Mouse (Mus musculus) kidney, adult 2 months (tissue): ENCODE measurements around the gene Adgra3. TPM values are rescaled to one million over a fixed set of nuclear protein-coding genes. Genes with fewer than 3 reads are reported as not detected.

ENCODE experiments used
- DNase-seq: peaks from one replicate; pipeline ENCODE4 v3.0.0; 2021
- H3K27ac ChIP-seq: fragments of 200-500 bp; 2 replicates; pipeline ENCODE4 v1.5.1; 2012; ENCODE audit warnings: low read depth, low read length, control low read depth, inconsistent platforms; ENCODE audit not compliant: insufficient read depth
- H3K27me3 ChIP-seq: fragments of 200-500 bp; replicated peaks from 2 replicates; pipeline ENCODE4 v1.6.1; 2012; ENCODE audit warnings: mild to moderate bottlenecking, moderate library complexity, low read length, inconsistent platforms; ENCODE audit not compliant: control insufficient read depth, insufficient read depth
- H3K36me3 ChIP-seq: fragments of 200-500 bp; 2 replicates; pipeline ENCODE4 v1.6.1; 2012; ENCODE audit warnings: mild to moderate bottlenecking, moderate library complexity, low read length, inconsistent platforms; ENCODE audit not compliant: control insufficient read depth, insufficient read depth
- H3K4me1 ChIP-seq: fragments of 200-500 bp; 2 replicates; pipeline ENCODE4 v1.6.1; 2011; ENCODE audit warnings: low read length; ENCODE audit not compliant: control insufficient read depth, insufficient read depth
- H3K4me3 ChIP-seq: fragments of 200-500 bp; 2 replicates; pipeline ENCODE4 v1.5.1; 2011; ENCODE audit warnings: mild to moderate bottlenecking, low read depth, low read length, control low read depth; ENCODE audit not compliant: insufficient read depth
- CTCF ChIP-seq: fragments of 200-500 bp; conservative IDR thresholded peaks from 2 replicates; pipeline ENCODE4 v1.5.1; 2011; ENCODE audit warnings: low read depth, mild to moderate bottlenecking, control low read depth, low read length, moderate library complexity, mixed read lengths; ENCODE audit not compliant: insufficient read depth, insufficient read length
- POLR2A ChIP-seq: fragments of 200-500 bp; IDR thresholded peaks from one replicate; pipeline ENCODE4 v1.6.1; 2011; ENCODE audit warnings: low read depth, low read length, control low read depth
- WGBS: fragments of 180-500 bp; shearing (Covaris S2); methylation state at CpG from one replicate; pipeline ENCODE4 v1.1.7; 2018; 5-methylcytosine and 5-hydroxymethylcytosine counted together
- polyA plus RNA-seq: library from polyadenylated mRNA; depleted of rRNA; stranded (reverse); fragments of >200 nt; gene quantifications from 2 replicates; pipeline ENCODE4 v1.2.3, GENCODE M21; 2012

Gene Adgra3
- polyA plus RNA-seq, 1 experiment, result 57.2 TPM

DNA sequence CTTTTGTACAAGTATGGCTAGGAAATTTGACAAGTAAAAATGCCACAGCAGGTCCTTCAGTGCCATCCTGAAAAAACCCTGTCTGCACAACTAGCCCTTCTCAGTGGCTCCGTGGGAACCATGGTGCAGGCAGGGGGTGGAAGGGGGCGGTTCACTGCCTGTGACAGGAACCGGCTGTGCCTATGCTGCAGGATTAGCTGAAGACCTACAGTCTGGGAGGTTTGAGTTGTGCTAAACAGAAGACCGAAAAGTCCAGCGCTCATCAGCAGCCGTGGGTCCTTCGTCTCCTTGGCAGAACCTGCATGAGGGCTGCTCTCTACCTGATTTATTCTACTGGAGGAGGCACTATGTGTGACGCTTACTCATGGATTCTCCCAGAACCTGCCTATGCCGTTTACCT lies 59.0 kb downstream of the Adgra3 start:
- no peak for TF ChIP-seq POLR2A
- TF ChIP-seq CTCF, result no peak
- no peaks in the 10 kb centered on the region for H3K4me1 ChIP-seq
- H3K27ac ChIP-seq, result no peak overlapping the region
- WGBS, result 51% methylated on average over 9 of the region's 9 CpGs
- no peak overlapping the region for H3K4me3 ChIP-seq
- peaks cover 4% of the 10 kb centered on the region for H3K36me3 ChIP-seq
- no peak for DNase-seq
- H3K27me3 ChIP-seq, result no peaks in the 10 kb centered on the region

DNA sequence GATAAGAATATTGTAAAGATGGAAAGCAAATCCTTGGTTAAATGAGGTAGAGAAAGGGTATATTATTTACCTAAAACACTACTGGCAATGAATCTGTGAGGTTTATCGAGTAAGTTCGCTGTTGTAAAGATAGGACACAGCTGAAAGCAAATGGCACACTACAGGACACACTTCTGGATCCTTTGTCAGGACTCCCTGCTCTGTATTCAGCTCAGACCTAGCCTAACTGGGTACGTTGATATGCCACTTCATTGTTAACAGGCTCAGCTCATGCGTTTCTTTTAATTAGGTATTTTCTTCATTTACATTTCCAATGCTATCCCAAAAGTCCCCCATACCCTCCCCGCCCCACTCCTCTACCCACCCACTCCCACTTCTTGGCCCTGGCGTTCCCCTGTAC lies 61.8 kb downstream of the Adgra3 start:
- WGBS, result 89% methylated on average over 6 of the region's 6 CpGs
- no peak for DNase-seq
- TF ChIP-seq CTCF, result no peak
- no peak for TF ChIP-seq POLR2A
- no peaks in the 10 kb centered on the region for H3K4me1 ChIP-seq
- H3K4me3 ChIP-seq, result no peak overlapping the region
- no peak overlapping the region for H3K27ac ChIP-seq
- peaks cover 4% of the 10 kb centered on the region for H3K36me3 ChIP-seq
- H3K27me3 ChIP-seq, result no peaks in the 10 kb centered on the region

DNA sequence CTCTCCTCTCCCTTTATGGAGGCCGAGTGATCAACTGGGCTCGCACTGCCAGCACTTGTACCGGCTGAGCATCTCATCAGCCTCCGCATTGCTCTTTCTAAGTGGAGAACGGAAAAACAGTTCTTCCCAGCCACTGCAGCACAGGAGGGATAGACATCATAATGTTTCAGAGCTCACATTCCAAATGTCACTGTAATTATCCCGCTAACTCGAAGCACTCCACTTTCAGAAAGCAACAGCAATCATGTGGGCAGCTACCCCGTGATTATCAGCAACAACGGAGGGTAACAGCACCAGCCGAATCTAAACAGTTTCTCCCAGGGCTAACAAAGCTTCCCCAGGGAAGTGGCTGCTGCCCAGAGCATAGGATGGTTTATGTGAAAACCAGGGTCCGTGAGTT lies 62.3 kb downstream of the Adgra3 start:
- WGBS, result 72% methylated on average over 11 of the region's 11 CpGs
- no peaks in the 10 kb centered on the region for H3K27me3 ChIP-seq
- no peak for TF ChIP-seq POLR2A
- H3K4me3 ChIP-seq, result no peak overlapping the region
- H3K4me1 ChIP-seq, result no peaks in the 10 kb centered on the region
- H3K27ac ChIP-seq, result no peak overlapping the region
- H3K36me3 ChIP-seq, result peaks cover 4% of the 10 kb centered on the region
- DNase-seq, result no peak

DNA sequence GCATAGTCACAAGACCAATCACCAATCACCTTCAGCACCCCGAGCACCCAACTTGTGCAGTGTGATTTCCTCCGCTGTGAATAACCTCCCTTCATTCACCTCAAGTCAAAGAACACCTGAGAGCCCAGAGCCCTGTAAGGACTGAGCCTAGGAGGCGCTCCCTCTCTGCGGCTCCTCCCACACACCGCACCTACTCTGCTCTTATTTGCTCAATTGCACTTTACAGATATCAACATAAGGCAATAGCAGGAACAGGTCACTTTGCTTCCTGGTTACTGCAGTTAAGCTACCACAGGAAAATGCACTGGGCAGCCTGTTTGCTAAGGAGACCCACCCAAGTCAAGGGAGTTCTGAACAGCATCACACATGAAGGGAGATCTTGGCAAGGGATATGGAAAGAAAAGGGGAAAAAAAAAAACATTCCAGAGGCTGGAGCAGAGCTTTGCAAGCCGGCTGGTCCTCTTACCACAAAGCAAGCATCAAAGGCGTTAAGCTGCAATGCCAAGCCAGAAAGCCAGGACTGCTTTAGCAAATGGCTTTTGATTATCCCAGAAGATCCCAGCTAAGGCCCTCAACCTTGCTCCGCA lies 68.0 kb downstream of the Adgra3 start:
- no peaks in the 10 kb centered on the region for H3K27me3 ChIP-seq
- no peaks in the 10 kb centered on the region for H3K36me3 ChIP-seq
- no peak overlapping the region for H3K27ac ChIP-seq
- no peaks in the 10 kb centered on the region for H3K4me1 ChIP-seq
- no peak for DNase-seq
- H3K4me3 ChIP-seq, result no peak overlapping the region
- WGBS, result 81% methylated on average over 8 of the region's 8 CpGs
- TF ChIP-seq CTCF (no peak), POLR2A (no peak)

GRCm38 (mm10) chr5:49988015-49988798 lies 70.6 kb downstream of the Adgra3 start:
- TF ChIP-seq CTCF, result no peak
- no peak for TF ChIP-seq POLR2A
- H3K36me3 ChIP-seq, result no peaks in the 10 kb centered on the region
- H3K27me3 ChIP-seq, result no peaks in the 10 kb centered on the region
- DNase-seq, result no peak
- H3K27ac ChIP-seq, result no peak overlapping the region
- WGBS, result 72% methylated on average over 10 of the region's 10 CpGs
- H3K4me1 ChIP-seq, result no peaks in the 10 kb centered on the region; the same call in 1 of the 2 replicates
- H3K4me3 ChIP-seq, result no peak overlapping the region

DNA sequence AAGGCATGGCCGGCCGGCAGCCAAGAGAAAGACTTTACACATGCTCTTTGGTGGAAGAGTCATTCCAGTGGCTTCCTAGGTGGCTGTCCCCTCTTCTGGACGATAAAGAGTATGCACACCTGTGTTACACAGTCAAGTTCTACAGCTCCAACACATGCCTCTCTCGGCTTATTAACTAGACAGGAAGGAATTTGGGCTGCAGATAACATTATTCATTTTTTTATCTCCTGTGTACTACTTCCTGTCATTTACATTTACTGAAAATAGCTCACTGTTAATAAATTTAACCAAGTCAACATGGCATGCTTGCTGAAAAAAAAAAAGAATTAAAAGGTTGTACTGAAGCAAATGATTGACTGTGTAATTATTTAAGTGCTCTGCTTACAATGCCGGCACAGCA lies 78.1 kb downstream of the Adgra3 start:
- TF ChIP-seq CTCF (no peak), POLR2A (no peak)
- DNase-seq, result no peak
- Histone ChIP-seq H3K4me1 (no peaks in the 10 kb centered on the region; the same call in 1 of the 2 replicates), H3K4me3 (no peak overlapping the region), H3K27ac (no peak overlapping the region), H3K36me3 (no peaks in the 10 kb centered on the region), H3K27me3 (no peaks in the 10 kb centered on the region)
- WGBS, result 28% methylated on average over 5 of the region's 5 CpGs

- Histone ChIP-seq H3K4me3 (no peak overlapping the region), H3K27me3 (no peaks in the 10 kb centered on the region), H3K27ac (no peak overlapping the region), H3K36me3 (no peaks in the 10 kb centered on the region), H3K4me1 (no peaks in the 10 kb centered on the region; the same call in 1 of the 2 replicates)
- peak; percentile 15 for DNase-seq
- WGBS, result 79% methylated on average over 14 of the region's 14 CpGs
- TF ChIP-seq CTCF, result no peak
- TF ChIP-seq POLR2A, result no peak
These were observed 79.6 kb downstream of the Adgra3 start for GRCm38 (mm10) chr5:49979246-49979645.
